Mouse (Mus musculus): ENCODE measurements around the gene Gm11549. TPM values are rescaled to one million over a fixed set of nuclear protein-coding genes. Genes with fewer than 3 reads are reported as not detected.

Gm11549 gene
- polyA plus RNA-seq, 1 experiment from 2014 or later: 0.07 TPM

Small RNAs within 50 kb of the gene (microRNA-seq; reads per million reads assigned to microRNA genes)
- not detected for gene Mir7009

Other genes with a start within 250 kb of the Gm11549 start
- gene Anxa5, start 45.9 kb downstream of the Gm11549 start, polyA plus RNA-seq (2015; fragmentation: Nextera tagmentation; extraction: Ambion mirVana): 327 and 355 TPM in 2 replicates
- 0.89 and 1.4 TPM in 2 replicates for gene 1810062G17Rik, start 45.9 kb downstream of the Gm11549 start, polyA plus RNA-seq (2015; fragmentation: Nextera tagmentation; extraction: Ambion mirVana)
- 69.3 and 73.7 TPM in 2 replicates for gene Exosc9, start 30.8 kb upstream of the Gm11549 start, polyA plus RNA-seq (2015; fragmentation: Nextera tagmentation; extraction: Ambion mirVana)
- gene Ccna2, start 50.3 kb upstream of the Gm11549 start, polyA plus RNA-seq (2015; fragmentation: Nextera tagmentation; extraction: Ambion mirVana): 171 and 175 TPM in 2 replicates
- gene Bbs7, start 91.7 kb upstream of the Gm11549 start, polyA plus RNA-seq (2015; fragmentation: Nextera tagmentation; extraction: Ambion mirVana): 20.3 and 20.5 TPM in 2 replicates
- 3.6 and 6.5 TPM in 2 replicates for gene Trpc3, start 168.4 kb upstream of the Gm11549 start, polyA plus RNA-seq (2015; fragmentation: Nextera tagmentation; extraction: Ambion mirVana)

All from embryonic facial prominence, embryonic 13.5 days (tissue).